Mouse (Mus musculus) forebrain, embryonic 14.5 days (tissue): ENCODE data around the gene 1810009A15Rik. TPM values are rescaled to one million over a fixed set of nuclear protein-coding genes. Genes with fewer than 3 reads are reported as not detected.

Experiments
- ATAC-seq: fragments of 200-750 bp; cut with Nextera tagmentation; 2 replicates; pipeline ENCODE4 v1.8.0; 2017; ENCODE audit warnings: mild to moderate bottlenecking, moderate library complexity
- DNase-seq: peaks from one replicate; pipeline ENCODE4 v3.0.0-alpha.2; 2015; ENCODE audit warnings: low spot score
- H3K27ac ChIP-seq: fragments of 300-500 bp; sonication (generic); 2 replicates; pipeline ENCODE4 v1.5.1; 2014; ENCODE audit warnings: low read depth, mild to moderate bottlenecking, control low read depth, low read length, moderate library complexity
- H3K27me3 ChIP-seq: fragments of 300-500 bp; sonication (generic); replicated peaks from 2 replicates; pipeline ENCODE4 v1.6.1; 2014; ENCODE audit warnings: low read length, control low read depth, mixed read lengths; ENCODE audit not compliant: control insufficient read depth, insufficient read depth
- H3K36me3 ChIP-seq: fragments of 300-500 bp; sonication (generic); 2 replicates; pipeline ENCODE4 v1.6.1; 2014; ENCODE audit warnings: low read length, control low read depth; ENCODE audit not compliant: control insufficient read depth, insufficient read depth
- H3K4me1 ChIP-seq: fragments of 300-500 bp; sonication (generic); 2 replicates; pipeline ENCODE4 v1.6.1; 2014; ENCODE audit warnings: antibody characterized with exemption, low read length, control low read depth; ENCODE audit not compliant: control insufficient read depth, insufficient read depth
- H3K4me2 ChIP-seq: fragments of 300-500 bp; sonication (generic); 2 replicates; pipeline ENCODE4 v1.6.1; 2014; ENCODE audit warnings: mild to moderate bottlenecking, control low read depth, low read length
- H3K4me3 ChIP-seq: fragments of 300-500 bp; sonication (generic); 2 replicates; pipeline ENCODE4 v1.5.1; 2014; ENCODE audit warnings: low read depth, low read length, control low read depth
- H3K9ac ChIP-seq: fragments of 300-500 bp; sonication (generic); 2 replicates; pipeline ENCODE4 v1.6.1; 2014; ENCODE audit warnings: mild to moderate bottlenecking, low read length, control low read depth, moderate library complexity
- H3K9me3 ChIP-seq: fragments of 300-500 bp; sonication (generic); replicated peaks from 2 replicates; pipeline ENCODE4 v1.6.1; 2016; ENCODE audit warnings: low read length, control low read depth, mixed read lengths; ENCODE audit not compliant: control insufficient read depth
- WGBS: fragments of 180-500 bp; shearing (Covaris S2); extraction: QIAGEN DNeasy Blood & Tissue Kit; methylation state at CpG from one replicate; pipeline ENCODE4 v1.1.7; 2014; 5-methylcytosine and 5-hydroxymethylcytosine counted together
- polyA plus RNA-seq: library from polyadenylated mRNA; unstranded; fragments of >200 nt; fragmentation: Nextera tagmentation; extraction: Ambion mirVana; gene quantifications from 2 replicates; pipeline ENCODE4 v1.2.1, GENCODE M21; 2014

1810009A15Rik gene
- polyA plus RNA-seq, 1 experiment from 2014 or later = 77.6 TPM

GRCm38 (mm10) chr19:8921741-8922140 lies 33.1 kb downstream of the 1810009A15Rik start:
- Histone ChIP-seq H3K9ac (no peak overlapping the region; the same call in 1 of the 2 replicates), H3K36me3 (peaks cover 31% of the 10 kb centered on the region), H3K27ac (no peak overlapping the region), H3K27me3 (no peaks in the 10 kb centered on the region), H3K4me3 (no peak overlapping the region), H3K4me2 (peak overlapping the region; percentile 69; the same call in 1 of the 2 replicates), H3K4me1 (peaks cover 9% of the 10 kb centered on the region; the same call in 1 of the 2 replicates), H3K9me3 (no peaks in the 10 kb centered on the region)
- no peak for DNase-seq
- 81% methylated on average over 9 of the region's 9 CpGs for WGBS
- no peak for ATAC-seq

- Histone ChIP-seq H3K9ac (no peak overlapping the region), H3K27me3 (no peaks in the 10 kb centered on the region), H3K4me3 (no peak overlapping the region), H3K9me3 (no peaks in the 10 kb centered on the region), H3K36me3 (peaks cover 40% of the 10 kb centered on the region), H3K4me2 (no peak overlapping the region), H3K4me1 (peaks cover 1% of the 10 kb centered on the region; the same call in 1 of the 2 replicates), H3K27ac (no peak overlapping the region)
- ATAC-seq (no peak), DNase-seq (no peak)
- WGBS = 94% methylated on average over 2 of the region's 2 CpGs
Observed at GRCm38 (mm10) chr19:8926766-8927165, 38.1 kb downstream of the 1810009A15Rik start.

- ATAC-seq (no peak), DNase-seq (no peak)
- H3K4me3 ChIP-seq = no peak overlapping the region
- peaks cover 36% of the 10 kb centered on the region for H3K36me3 ChIP-seq
- H3K27ac ChIP-seq = no peak overlapping the region
- no peak overlapping the region for H3K9ac ChIP-seq
- H3K9me3 ChIP-seq = no peaks in the 10 kb centered on the region
- no peaks in the 10 kb centered on the region for H3K27me3 ChIP-seq
- no peak overlapping the region for H3K4me2 ChIP-seq
- WGBS = 94% methylated on average over 12 of the region's 12 CpGs
- H3K4me1 ChIP-seq = no peaks in the 10 kb centered on the region; the same call in 1 of the 2 replicates
Observed at GRCm38 (mm10) chr19:8927891-8928525, 39.4 kb downstream of the 1810009A15Rik start.

- Histone ChIP-seq H3K9ac (peak overlapping the region; percentile 68), H3K4me1 (no peaks in the 10 kb centered on the region; the same call in 1 of the 2 replicates), H3K4me2 (peak overlapping the region; percentile 73), H3K4me3 (peak overlapping the region; percentile 48), H3K27me3 (no peaks in the 10 kb centered on the region), H3K9me3 (no peaks in the 10 kb centered on the region), H3K36me3 (peaks cover 31% of the 10 kb centered on the region), H3K27ac (no peak overlapping the region)
- no peak for DNase-seq
- WGBS = 15% methylated on average over 16 of the region's 16 CpGs
- peak; percentile 27 for ATAC-seq
Observed at GRCm38 (mm10) chr19:8928689-8929223, 40.1 kb downstream of the 1810009A15Rik start.

DNA sequence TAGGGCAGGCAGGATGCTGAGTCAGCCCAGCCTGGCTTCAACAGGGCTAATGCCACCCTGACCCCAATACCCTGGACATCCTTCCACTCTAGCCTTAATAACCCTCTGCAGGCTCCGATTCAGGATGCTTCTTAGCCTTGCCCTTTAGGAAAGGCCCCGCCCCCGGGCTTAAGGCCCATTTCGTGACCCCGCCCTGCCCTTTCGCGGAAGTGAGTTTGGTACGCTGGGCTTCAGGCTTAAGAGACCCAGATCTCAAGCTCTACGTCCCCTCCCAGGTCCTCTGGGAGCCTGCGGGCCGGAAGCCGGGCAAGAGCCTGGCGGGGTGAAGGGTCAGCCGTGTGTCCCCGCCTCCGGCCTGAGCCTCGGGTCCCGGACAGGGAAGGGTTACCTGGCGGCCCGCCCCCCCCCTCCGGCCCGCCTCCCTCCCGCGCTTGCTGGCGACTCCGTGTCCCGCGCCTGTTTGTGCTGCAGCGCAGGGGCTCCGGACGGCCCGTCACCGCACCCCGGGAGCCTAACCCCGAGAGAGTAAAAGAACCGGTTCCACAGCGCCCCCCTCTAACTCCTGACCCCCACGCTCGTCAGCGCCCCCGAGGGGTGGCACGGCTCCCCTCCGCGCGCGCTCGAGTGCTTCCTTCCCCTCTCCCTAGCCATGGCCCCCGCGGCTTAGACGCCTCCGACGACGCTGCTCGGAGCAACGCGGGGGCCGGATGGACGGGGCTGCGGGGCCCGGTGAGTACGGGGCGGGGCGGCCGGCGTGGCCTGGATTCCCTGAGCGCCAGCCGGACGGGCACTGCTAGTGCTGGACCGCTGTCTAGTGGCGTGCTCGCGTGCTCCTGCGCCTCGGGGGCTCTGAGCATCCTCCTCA lies 40.8 kb downstream of the 1810009A15Rik start, which contains the start of the genes Rom1 and Eml3:
Gene Rom1, minus strand, starts transcription at position 133 of the 865 bp plus-strand sequence.
Gene Eml3, plus strand, starts transcription at position 329 of the 865 bp plus-strand sequence.
- peak; percentile 72 for ATAC-seq
- Histone ChIP-seq H3K4me2 (peak within 1 kb of the TSS; percentile 73), H3K4me1 (no peaks in the 10 kb centered on the region; the same call in 1 of the 2 replicates), H3K27me3 (no peaks in the 10 kb centered on the region), H3K27ac (no peak within 1 kb of the TSS), H3K36me3 (peaks cover 29% of the 10 kb centered on the region), H3K9me3 (no peaks in the 10 kb centered on the region), H3K4me3 (peak within 1 kb of the TSS; percentile 48), H3K9ac (peak within 1 kb of the TSS; percentile 68)
- peak; percentile 44 for DNase-seq
- under 1% methylated on average over 68 of the region's 74 CpGs for WGBS

GRCm38 (mm10) chr19:8930117-8930516 lies 41.5 kb downstream of the 1810009A15Rik start:
- peak overlapping the region; percentile 73 for H3K4me2 ChIP-seq
- no peaks in the 10 kb centered on the region for H3K9me3 ChIP-seq
- H3K27me3 ChIP-seq = no peaks in the 10 kb centered on the region
- no peak for ATAC-seq
- H3K36me3 ChIP-seq = peaks cover 29% of the 10 kb centered on the region
- H3K4me1 ChIP-seq = no peaks in the 10 kb centered on the region; the same call in 1 of the 2 replicates
- no peak for DNase-seq
- peak overlapping the region; percentile 48 for H3K4me3 ChIP-seq
- no peak overlapping the region for H3K27ac ChIP-seq
- 14% methylated on average over 11 of the region's 11 CpGs for WGBS
- H3K9ac ChIP-seq = peak overlapping the region; percentile 68

DNA sequence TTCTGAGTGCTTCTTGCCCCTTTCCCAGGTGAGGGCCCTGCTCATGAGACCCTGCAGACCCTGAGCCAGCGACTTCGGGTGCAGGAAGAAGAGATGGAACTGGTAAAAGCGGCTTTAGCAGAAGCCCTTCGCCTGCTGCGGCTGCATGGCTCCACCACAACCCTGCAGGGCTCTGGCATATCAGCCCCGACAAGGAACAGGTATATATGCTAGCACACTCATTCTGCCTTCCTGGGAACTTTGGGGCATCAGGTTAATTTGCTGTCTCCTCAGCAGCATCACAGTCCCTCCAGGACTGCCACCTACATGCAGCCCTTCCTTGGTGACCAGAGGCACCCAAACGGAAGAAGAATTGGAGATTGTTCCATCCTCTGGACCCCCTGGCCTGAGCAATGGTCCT lies 42.1 kb downstream of the 1810009A15Rik start:
- Histone ChIP-seq H3K4me1 (no peaks in the 10 kb centered on the region; the same call in 1 of the 2 replicates), H3K4me3 (no peak overlapping the region), H3K9me3 (no peaks in the 10 kb centered on the region), H3K27ac (no peak overlapping the region), H3K4me2 (no peak overlapping the region), H3K9ac (no peak overlapping the region), H3K36me3 (peaks cover 22% of the 10 kb centered on the region), H3K27me3 (no peaks in the 10 kb centered on the region)
- ATAC-seq (no peak), DNase-seq (no peak)
- 84% methylated on average over 7 of the region's 7 CpGs for WGBS

- ATAC-seq (no peak), DNase-seq (no peak)
- Histone ChIP-seq H3K4me1 (peaks cover 5% of the 10 kb centered on the region; the same call in 1 of the 2 replicates), H3K36me3 (no peaks in the 10 kb centered on the region), H3K27ac (no peak overlapping the region), H3K9ac (no peak overlapping the region), H3K4me2 (no peak overlapping the region), H3K4me3 (no peak overlapping the region), H3K9me3 (no peaks in the 10 kb centered on the region), H3K27me3 (no peaks in the 10 kb centered on the region)
- 86% methylated on average over 2 of the region's 2 CpGs for WGBS
Observed at GRCm38 (mm10) chr19:8936736-8937135, 48.1 kb downstream of the 1810009A15Rik start.
